Mouse (Mus musculus) neural tube, embryonic 11.5 days (tissue): ENCODE results near the gene Litaf. TPM values are rescaled to one million over a fixed set of nuclear protein-coding genes. Genes with fewer than 3 reads are reported as not detected.

Experiments used
- ATAC-seq: fragments of 200-750 bp; cut with Nextera tagmentation; 2 replicates; pipeline ENCODE4 v1.8.0; 2017; ENCODE audit warnings: moderate number of reproducible peaks, mild to moderate bottlenecking, moderate TSS enrichment, moderate library complexity; ENCODE audit not compliant: insufficient read depth, low FRiP score, low TSS enrichment
- DNase-seq: peaks from one replicate; pipeline ENCODE4 v3.0.0-alpha.2; 2015; ENCODE audit warnings: low spot score
- H3K27ac ChIP-seq: fragments of 300-500 bp; sonication (generic); 2 replicates; pipeline ENCODE4 v1.5.1; 2014; ENCODE audit warnings: low read depth, mild to moderate bottlenecking, low read length
- H3K27me3 ChIP-seq: fragments of 300-500 bp; sonication (generic); 2 replicates; pipeline ENCODE4 v1.6.1; 2014; ENCODE audit warnings: mild to moderate bottlenecking, low read length, mixed read lengths; ENCODE audit not compliant: control insufficient read depth, insufficient read depth
- H3K36me3 ChIP-seq: fragments of 300-500 bp; sonication (generic); 2 replicates; pipeline ENCODE4 v1.6.1; 2014; ENCODE audit warnings: mild to moderate bottlenecking, low read length, moderate library complexity, mixed read lengths; ENCODE audit not compliant: control insufficient read depth, insufficient read depth
- H3K4me1 ChIP-seq: fragments of 300-500 bp; sonication (generic); 2 replicates; pipeline ENCODE4 v1.6.1; 2014; ENCODE audit warnings: low read length, mixed read lengths; ENCODE audit not compliant: control insufficient read depth, insufficient read depth
- H3K4me2 ChIP-seq: fragments of 300-500 bp; sonication (generic); 2 replicates; pipeline ENCODE4 v1.6.1; 2014; ENCODE audit warnings: low read depth, mild to moderate bottlenecking, moderate library complexity
- H3K4me3 ChIP-seq: fragments of 300-500 bp; sonication (generic); 2 replicates; pipeline ENCODE4 v1.5.1; 2014; ENCODE audit warnings: low read depth, low read length
- H3K9ac ChIP-seq: fragments of 300-500 bp; sonication (generic); 2 replicates; pipeline ENCODE4 v1.6.1; 2014; ENCODE audit warnings: mild to moderate bottlenecking, low read length
- H3K9me3 ChIP-seq: fragments of 300-500 bp; sonication (generic); 2 replicates; pipeline ENCODE4 v1.6.1; 2016; ENCODE audit warnings: low read length; ENCODE audit not compliant: control insufficient read depth
- WGBS: fragments of 180-500 bp; shearing (Covaris S2); extraction: QIAGEN DNeasy Blood & Tissue Kit; methylation state at CpG from one replicate; pipeline ENCODE4 v1.1.7; 2014; 5-methylcytosine and 5-hydroxymethylcytosine counted together
- microRNA-seq: library from miRNA; unstranded; fragments of <30 nt; microRNA quantifications from one replicate; pipeline ENCODE4, GENCODE M21; 2016
- polyA plus RNA-seq: library from polyadenylated mRNA; unstranded; fragments of >200 nt; fragmentation: Nextera tagmentation; extraction: Ambion mirVana; gene quantifications from 2 replicates; pipeline ENCODE4 v1.2.1, GENCODE M21; 2014

Litaf gene
- polyA plus RNA-seq, 1 experiment from 2014 or later: 59.3 TPM

GRCm38 (mm10) chr16:10923561-10923960, 142.4 kb downstream of the Litaf start:
- H3K9me3 ChIP-seq: no peaks in the 10 kb centered on the region
- no peak overlapping the region for H3K9ac ChIP-seq
- H3K4me2 ChIP-seq: no peak overlapping the region
- ATAC-seq (no peak), DNase-seq (no peak)
- 69% methylated on average over 5 of the region's 5 CpGs for WGBS
- H3K4me3 ChIP-seq: no peak overlapping the region
- H3K4me1 ChIP-seq: no peaks in the 10 kb centered on the region
- H3K27me3 ChIP-seq: no peaks in the 10 kb centered on the region
- H3K36me3 ChIP-seq: no peaks in the 10 kb centered on the region
- H3K27ac ChIP-seq: no peak overlapping the region

DNA sequence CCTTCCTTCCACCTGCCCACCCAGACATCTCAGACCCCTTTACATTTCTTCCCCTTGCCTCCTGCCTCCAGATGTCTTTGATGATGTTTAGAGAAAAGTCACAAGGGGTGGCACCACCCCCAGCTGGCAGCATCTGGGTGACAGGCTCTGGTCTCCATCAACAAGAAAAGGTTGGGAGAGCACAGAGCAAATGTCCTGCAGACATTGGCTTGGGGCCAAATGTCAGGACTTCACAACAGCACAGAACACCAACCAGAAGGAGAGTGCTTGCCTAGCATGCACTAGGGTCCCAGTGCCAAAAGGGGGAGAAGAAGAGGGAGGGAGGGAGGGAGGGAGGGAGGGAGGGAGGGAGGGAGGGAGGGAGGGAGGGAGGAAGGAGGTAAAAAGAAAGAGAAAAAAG, 146.1 kb downstream of the Litaf start:
- H3K9me3 ChIP-seq: no peaks in the 10 kb centered on the region
- no peaks in the 10 kb centered on the region for H3K4me1 ChIP-seq
- no peak for ATAC-seq

GRCm38 (mm10) chr16:10916271-10916670, 149.7 kb downstream of the Litaf start:
- ATAC-seq (no peak), DNase-seq (no peak)
- WGBS: 81% methylated on average over 3 of the region's 3 CpGs

More for the DNA sequence above, 146.1 kb downstream of the Litaf start:
- Histone ChIP-seq H3K27me3 (no peaks in the 10 kb centered on the region), H3K36me3 (no peaks in the 10 kb centered on the region), H3K9ac (no peak overlapping the region), H3K27ac (no peak overlapping the region), H3K4me2 (no peak overlapping the region), H3K4me3 (no peak overlapping the region)
- no peak for DNase-seq

DNA sequence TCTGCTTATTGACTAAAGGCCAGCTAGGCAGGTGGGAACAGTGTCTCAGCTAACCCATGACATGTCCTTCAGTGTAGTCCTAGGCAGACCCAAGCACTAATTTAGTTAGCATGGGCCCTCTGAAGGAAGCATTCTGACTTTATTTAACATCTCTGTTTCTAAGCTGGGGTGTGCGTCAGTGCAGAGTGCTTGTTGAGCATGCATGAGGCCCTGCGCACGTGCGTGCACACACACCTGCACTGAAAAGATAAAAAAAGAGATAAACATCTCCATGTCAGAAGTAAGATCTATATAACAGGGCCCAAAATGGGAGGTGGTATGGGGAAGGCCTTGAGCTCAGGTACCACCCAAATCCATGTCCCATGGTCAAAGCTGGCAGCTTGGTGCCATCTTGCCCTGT, 150.9 kb downstream of the Litaf start:
- no peak overlapping the region for H3K9ac ChIP-seq
- H3K4me1 ChIP-seq: no peaks in the 10 kb centered on the region
- ATAC-seq (no peak), DNase-seq (no peak)
- no peak overlapping the region for H3K4me3 ChIP-seq
- H3K27me3 ChIP-seq: no peaks in the 10 kb centered on the region
- no peak overlapping the region for H3K27ac ChIP-seq
- H3K4me2 ChIP-seq: no peak overlapping the region
- H3K9me3 ChIP-seq: no peaks in the 10 kb centered on the region
- over 99% methylated on average over 4 of the region's 4 CpGs for WGBS
- no peaks in the 10 kb centered on the region for H3K36me3 ChIP-seq

More at GRCm38 (mm10) chr16:10916271-10916670, 149.7 kb downstream of the Litaf start:
- no peaks in the 10 kb centered on the region for H3K27me3 ChIP-seq
- H3K4me1 ChIP-seq: no peaks in the 10 kb centered on the region
- no peaks in the 10 kb centered on the region for H3K9me3 ChIP-seq
- H3K27ac ChIP-seq: no peak overlapping the region
- H3K4me3 ChIP-seq: no peak overlapping the region
- H3K4me2 ChIP-seq: no peak overlapping the region
- H3K36me3 ChIP-seq: no peaks in the 10 kb centered on the region
- no peak overlapping the region for H3K9ac ChIP-seq

GRCm38 (mm10) chr16:10911061-10911460, 154.9 kb downstream of the Litaf start:
- Histone ChIP-seq H3K36me3 (no peaks in the 10 kb centered on the region), H3K4me2 (no peak overlapping the region), H3K4me3 (no peak overlapping the region), H3K9ac (no peak overlapping the region), H3K27me3 (no peaks in the 10 kb centered on the region), H3K27ac (no peak overlapping the region), H3K4me1 (no peaks in the 10 kb centered on the region), H3K9me3 (no peaks in the 10 kb centered on the region)
- ATAC-seq (no peak), DNase-seq (no peak)
- WGBS: 93% methylated on average over 2 of the region's 2 CpGs

- Histone ChIP-seq H3K4me3 (no peak overlapping the region), H3K36me3 (no peaks in the 10 kb centered on the region), H3K9ac (no peak overlapping the region), H3K4me2 (no peak overlapping the region), H3K27ac (no peak overlapping the region), H3K27me3 (no peaks in the 10 kb centered on the region), H3K9me3 (no peaks in the 10 kb centered on the region), H3K4me1 (no peaks in the 10 kb centered on the region)
- DNase-seq (no peak), ATAC-seq (no peak)
- WGBS: 80% methylated on average over 7 of the region's 7 CpGs
Measured at GRCm38 (mm10) chr16:10910541-10910940, 155.4 kb downstream of the Litaf start.

Small RNA genes lying within 50 kb of the gene (microRNA-seq; reads per million reads assigned to microRNA genes)
- gene Gm26268: not detected

Other genes with a start within 250 kb of the Litaf start
- 2.5 and 3.6 TPM in 2 replicates for gene Rmi2, start 231.1 kb downstream of the Litaf start, polyA plus RNA-seq
- 98.1 and 108 TPM in 2 replicates for gene Snn, start 5.2 kb downstream of the Litaf start, polyA plus RNA-seq
- gene Txndc11, start 68.5 kb upstream of the Litaf start, polyA plus RNA-seq: 32.5 and 34.8 TPM in 2 replicates
- 93.5 and 95.3 TPM in 2 replicates for gene Zc3h7a, start 110.2 kb upstream of the Litaf start, polyA plus RNA-seq
- gene Rsl1d1, start 137.2 kb upstream of the Litaf start, polyA plus RNA-seq: 244 TPM in 2 replicates
- 101 and 103 TPM in 2 replicates for gene Gspt1, start 188.2 kb upstream of the Litaf start, polyA plus RNA-seq
- not detected in 2 replicates for gene Tnfrsf17, start 247.7 kb upstream of the Litaf start, polyA plus RNA-seq